Mouse (Mus musculus) heart, embryonic 15.5 days (tissue): Measurements from ENCODE around the gene 2300002M23Rik. TPM values are rescaled to one million over a fixed set of nuclear protein-coding genes. Genes with fewer than 3 reads are reported as not detected.

ENCODE experiments used
- ATAC-seq: fragments of 200-750 bp; cut with Nextera tagmentation; replicated peaks from 2 replicates; pipeline ENCODE4 v1.8.0; 2017; ENCODE audit warnings: low read depth, moderate TSS enrichment; ENCODE audit not compliant: insufficient number of reproducible peaks, insufficient read depth, low FRiP score
- H3K27ac ChIP-seq: fragments of 300-500 bp; sonication (generic); 2 replicates; pipeline ENCODE4 v1.5.1; 2015; ENCODE audit warnings: mild to moderate bottlenecking, inconsistent platforms
- H3K27me3 ChIP-seq: fragments of 300-500 bp; sonication (generic); 2 replicates; pipeline ENCODE4 v1.6.1; 2015; ENCODE audit warnings: inconsistent platforms
- H3K36me3 ChIP-seq: fragments of 300-500 bp; sonication (generic); 2 replicates; pipeline ENCODE4 v1.6.1; 2015; ENCODE audit warnings: mild to moderate bottlenecking, inconsistent platforms
- H3K4me1 ChIP-seq: fragments of 300-500 bp; sonication (generic); replicated peaks from 2 replicates; pipeline ENCODE4 v1.6.1; 2015; ENCODE audit warnings: inconsistent platforms
- H3K4me2 ChIP-seq: fragments of 300-500 bp; sonication (generic); 2 replicates; pipeline ENCODE4 v1.6.1; 2015; ENCODE audit warnings: inconsistent platforms, mild to moderate bottlenecking, moderate library complexity
- H3K4me3 ChIP-seq: fragments of 300-500 bp; sonication (generic); 2 replicates; pipeline ENCODE4 v1.5.1; 2015; ENCODE audit warnings: mild to moderate bottlenecking, inconsistent platforms
- H3K9ac ChIP-seq: fragments of 300-500 bp; sonication (generic); 2 replicates; pipeline ENCODE4 v1.6.1; 2015; ENCODE audit warnings: mild to moderate bottlenecking, inconsistent platforms
- H3K9me3 ChIP-seq: fragments of 300-500 bp; sonication (generic); replicated peaks from 2 replicates; pipeline ENCODE4 v1.6.1; 2016; ENCODE audit warnings: inconsistent platforms
- WGBS: fragments of 180-500 bp; shearing (Covaris S2); methylation state at CpG from one replicate; pipeline ENCODE4 v1.1.7; 2015; ENCODE audit warnings: mixed read lengths; 5-methylcytosine and 5-hydroxymethylcytosine counted together
- polyA plus RNA-seq: library from polyadenylated mRNA; unstranded; fragments of >200 nt; fragmentation: Nextera tagmentation; extraction: Ambion mirVana; gene quantifications from 2 replicates; pipeline ENCODE4 v1.2.1, GENCODE M21; 2015

The 2300002M23Rik gene
- polyA plus RNA-seq, 1 experiment from 2014 or later: not detected

DNA sequence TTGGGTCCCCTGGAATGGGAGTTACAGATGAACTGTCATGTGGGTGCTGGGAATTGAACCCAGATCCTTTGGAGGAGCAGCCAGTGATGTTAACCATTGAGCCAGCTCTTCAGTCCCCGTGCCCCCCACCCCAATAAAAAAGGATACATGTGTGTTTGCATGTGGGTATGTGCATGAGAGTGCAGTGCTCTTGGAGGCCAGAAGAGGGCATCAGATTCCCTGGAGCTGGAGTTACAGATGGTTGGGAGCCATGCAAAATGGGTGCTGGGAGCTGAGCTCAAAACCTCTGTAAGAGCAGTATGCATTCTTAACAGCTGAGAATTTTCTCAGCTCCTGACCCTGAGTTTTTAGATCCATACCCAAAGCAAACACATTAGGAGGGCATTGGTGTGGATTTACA, 20.0 kb downstream of the 2300002M23Rik start:
- 65% methylated on average over 1 of the region's 1 CpGs for WGBS
- H3K9ac ChIP-seq: no peak overlapping the region
- 0 out of 2 replicates have a peak, but pooled peaks cover 4% of the 10 kb centered on the region for H3K9me3 ChIP-seq
- no peak overlapping the region for H3K4me2 ChIP-seq
- H3K36me3 ChIP-seq: no peaks in the 10 kb centered on the region
- H3K4me3 ChIP-seq: no peak overlapping the region
- no peak overlapping the region for H3K27ac ChIP-seq
- 0 out of 2 replicates have a peak, but pooled peaks cover 2% of the 10 kb centered on the region for H3K4me1 ChIP-seq
- no peak for ATAC-seq
- H3K27me3 ChIP-seq: peaks cover 6% of the 10 kb centered on the region; the same call in 1 of the 2 replicates

GRCm38 (mm10) chr17:35588387-35588786, 21.1 kb downstream of the 2300002M23Rik start:
- Histone ChIP-seq H3K9ac (no peak overlapping the region), H3K27ac (no peak overlapping the region), H3K4me3 (no peak overlapping the region), H3K4me1 (0 out of 2 replicates have a peak, but pooled peaks cover 2% of the 10 kb centered on the region), H3K36me3 (no peaks in the 10 kb centered on the region), H3K27me3 (peaks cover 6% of the 10 kb centered on the region; the same call in 1 of the 2 replicates), H3K4me2 (no peak overlapping the region), H3K9me3 (0 out of 2 replicates have a peak, but pooled peaks cover 4% of the 10 kb centered on the region)
- ATAC-seq: no peak
- 29% methylated on average over 4 of the region's 4 CpGs for WGBS

DNA sequence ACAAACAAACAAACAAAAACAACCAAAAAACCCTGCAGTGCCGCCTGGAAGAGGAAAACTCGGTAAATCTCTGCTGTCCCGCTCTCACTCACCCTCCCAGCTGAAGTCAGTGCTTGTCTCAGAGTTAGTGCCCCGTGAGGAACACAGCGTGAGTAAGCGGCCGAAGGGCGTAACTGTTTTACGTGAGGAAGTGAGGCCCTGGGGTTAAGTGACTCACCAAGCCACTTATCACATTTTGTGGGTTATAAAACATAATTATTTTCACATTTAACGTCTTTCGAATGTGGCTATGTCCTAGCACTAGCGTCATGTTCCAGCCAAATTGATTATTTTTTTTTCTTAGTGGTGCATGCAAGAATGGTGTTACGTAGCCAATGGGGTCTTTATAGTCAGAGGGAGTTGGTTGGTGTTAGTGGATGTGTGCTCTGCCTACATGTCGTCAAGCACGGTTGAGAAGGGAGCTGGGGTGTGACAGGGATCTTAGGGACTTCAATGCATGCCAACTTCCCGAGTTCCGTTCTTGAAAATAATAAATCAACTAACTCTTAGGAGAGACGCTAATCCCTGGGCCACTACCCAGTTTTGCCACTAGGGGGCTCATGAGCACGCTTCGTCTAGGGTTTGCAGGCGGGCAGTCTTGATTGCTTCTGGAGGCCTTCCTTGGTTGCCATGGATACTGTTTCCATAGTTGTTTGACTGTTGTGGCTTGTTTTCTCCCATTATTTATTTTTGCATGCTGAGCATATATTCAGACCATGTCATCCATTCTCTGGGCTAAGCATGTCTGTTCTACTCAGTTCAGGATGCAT, 23.4 kb downstream of the 2300002M23Rik start:
- no peak for ATAC-seq
- 45% methylated on average over 21 of the region's 21 CpGs for WGBS
- 0 out of 2 replicates have a peak, but pooled peaks cover 4% of the 10 kb centered on the region for H3K9me3 ChIP-seq

DNA sequence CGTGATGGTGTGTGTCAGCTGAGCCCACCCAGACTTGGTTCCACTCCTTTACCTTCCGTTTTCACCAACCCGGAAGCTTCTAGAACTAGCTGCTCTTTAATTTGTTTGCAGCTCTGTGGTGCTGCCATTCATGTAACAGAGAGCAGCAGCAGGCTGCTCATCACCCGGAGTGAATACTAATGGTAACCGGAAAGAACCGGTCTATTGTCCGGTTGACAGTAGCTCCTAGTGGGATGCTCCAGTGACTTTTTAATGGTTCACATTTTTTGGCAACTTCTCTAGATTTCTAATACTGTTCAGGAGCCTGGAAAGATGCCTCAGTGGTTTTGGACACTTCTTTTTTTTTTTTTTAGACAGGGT, 23.9 kb downstream of the 2300002M23Rik start:
- H3K27me3 ChIP-seq: no peaks in the 10 kb centered on the region
- WGBS: 92% methylated on average over 7 of the region's 7 CpGs
- no peak overlapping the region for H3K27ac ChIP-seq
- 0 out of 2 replicates have a peak, but pooled peaks cover 4% of the 10 kb centered on the region for H3K9me3 ChIP-seq
- no peak for ATAC-seq
- no peak overlapping the region for H3K4me2 ChIP-seq
- H3K36me3 ChIP-seq: no peaks in the 10 kb centered on the region
- H3K4me3 ChIP-seq: no peak overlapping the region
- H3K4me1 ChIP-seq: no peaks in the 10 kb centered on the region
- no peak overlapping the region for H3K9ac ChIP-seq

More for the DNA sequence above, 23.4 kb downstream of the 2300002M23Rik start:
- H3K4me2 ChIP-seq: no peak overlapping the region; the same call in 1 of the 2 replicates
- peaks cover 1% of the 10 kb centered on the region; the same call in 1 of the 2 replicates for H3K27me3 ChIP-seq
- no peak overlapping the region for H3K4me3 ChIP-seq
- no peak overlapping the region for H3K9ac ChIP-seq
- no peaks in the 10 kb centered on the region for H3K36me3 ChIP-seq
- H3K4me1 ChIP-seq: no peaks in the 10 kb centered on the region
- no peak overlapping the region for H3K27ac ChIP-seq

- no peaks in the 10 kb centered on the region for H3K4me1 ChIP-seq
- H3K4me2 ChIP-seq: no peak overlapping the region
- H3K27ac ChIP-seq: no peak overlapping the region
- H3K9me3 ChIP-seq: 0 out of 2 replicates have a peak, but pooled peaks cover 4% of the 10 kb centered on the region
- ATAC-seq: no peak
- WGBS: 84% methylated on average over 15 of the region's 15 CpGs
- H3K36me3 ChIP-seq: no peaks in the 10 kb centered on the region
- no peak overlapping the region for H3K9ac ChIP-seq
- no peak overlapping the region for H3K4me3 ChIP-seq
- H3K27me3 ChIP-seq: no peaks in the 10 kb centered on the region; the same call in 1 of the 2 replicates
These were observed 24.5 kb downstream of the 2300002M23Rik start for GRCm38 (mm10) chr17:35591731-35592130.

DNA sequence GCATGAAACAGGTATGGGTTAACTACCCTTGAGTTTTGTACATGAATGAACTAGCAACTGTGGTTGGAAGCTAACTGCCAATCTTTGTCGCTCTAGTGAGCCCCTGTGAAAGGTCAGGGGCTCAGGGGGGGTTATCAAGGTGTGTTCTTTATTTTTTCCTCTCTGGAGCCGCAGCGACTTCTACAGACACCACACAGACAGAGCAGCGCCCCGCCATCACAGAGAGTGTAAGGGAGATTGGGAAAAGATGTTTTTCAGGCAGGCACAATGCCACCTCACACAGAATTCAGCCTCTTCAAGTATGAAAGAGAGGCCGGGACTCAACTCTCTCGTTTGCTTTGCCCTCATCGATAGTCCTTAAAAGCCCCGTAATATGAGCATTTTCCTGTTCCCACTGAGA, 24.9 kb downstream of the 2300002M23Rik start:
- Histone ChIP-seq H3K27me3 (no peaks in the 10 kb centered on the region; the same call in 1 of the 2 replicates), H3K36me3 (no peaks in the 10 kb centered on the region), H3K9ac (no peak overlapping the region), H3K4me1 (no peaks in the 10 kb centered on the region), H3K27ac (no peak overlapping the region), H3K4me2 (no peak overlapping the region), H3K4me3 (no peak overlapping the region), H3K9me3 (0 out of 2 replicates have a peak, but pooled peaks cover 4% of the 10 kb centered on the region)
- no peak for ATAC-seq
- WGBS: 76% methylated on average over 9 of the region's 9 CpGs

DNA sequence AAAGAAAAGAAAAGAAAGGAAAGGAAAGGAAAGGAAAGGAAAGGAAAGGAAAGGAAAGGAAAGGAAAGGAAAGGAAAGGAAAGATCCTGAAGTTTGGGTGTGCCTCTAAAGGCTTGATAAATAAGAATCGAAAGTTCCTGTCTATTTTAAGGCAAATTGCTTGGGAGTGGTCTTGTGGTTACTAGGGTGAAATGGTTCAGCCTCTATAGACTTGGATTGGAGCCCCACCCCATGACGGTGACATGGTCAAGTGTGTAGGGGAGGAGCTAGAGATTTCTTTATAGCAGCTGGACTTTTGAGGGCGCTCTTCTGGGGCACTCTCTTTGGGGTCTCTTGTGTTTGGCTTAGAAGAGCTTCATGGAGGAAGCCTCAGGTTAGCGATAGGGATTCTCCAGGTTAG, 26.5 kb downstream of the 2300002M23Rik start:
- no peaks in the 10 kb centered on the region for H3K36me3 ChIP-seq
- H3K27ac ChIP-seq: no peak overlapping the region
- no peaks in the 10 kb centered on the region for H3K4me1 ChIP-seq
- 29% methylated on average over 4 of the region's 4 CpGs for WGBS
- H3K9me3 ChIP-seq: no peaks in the 10 kb centered on the region
- no peaks in the 10 kb centered on the region; the same call in 1 of the 2 replicates for H3K27me3 ChIP-seq
- H3K9ac ChIP-seq: no peak overlapping the region
- no peak for ATAC-seq
- H3K4me3 ChIP-seq: no peak overlapping the region
- no peak overlapping the region for H3K4me2 ChIP-seq

DNA sequence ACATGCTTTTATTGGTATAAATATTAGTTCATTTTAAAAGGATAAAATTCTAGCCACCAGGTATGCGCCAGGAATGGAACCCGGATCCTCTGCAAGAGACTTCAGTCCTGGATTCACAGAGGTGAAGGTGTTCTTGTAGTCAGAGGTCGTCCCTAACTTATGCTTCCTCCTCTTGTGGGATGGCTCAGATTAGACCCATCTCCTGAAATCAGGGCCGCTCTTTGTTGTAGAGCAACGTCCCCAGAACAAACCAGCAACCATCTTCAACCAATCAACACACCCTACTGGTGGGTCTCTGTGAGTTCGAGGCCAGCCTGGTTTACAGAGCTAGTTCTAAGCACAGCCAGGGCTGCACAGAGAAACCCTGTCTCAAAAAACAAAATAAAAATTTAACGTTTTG, 27.2 kb downstream of the 2300002M23Rik start:
- no peaks in the 10 kb centered on the region for H3K9me3 ChIP-seq
- H3K27ac ChIP-seq: no peak overlapping the region
- H3K9ac ChIP-seq: no peak overlapping the region
- no peaks in the 10 kb centered on the region; the same call in 1 of the 2 replicates for H3K27me3 ChIP-seq
- no peak for ATAC-seq
- H3K4me3 ChIP-seq: no peak overlapping the region
- no peaks in the 10 kb centered on the region for H3K36me3 ChIP-seq
- 75% methylated on average over 7 of the region's 7 CpGs for WGBS
- no peak overlapping the region for H3K4me2 ChIP-seq
- no peaks in the 10 kb centered on the region for H3K4me1 ChIP-seq

DNA sequence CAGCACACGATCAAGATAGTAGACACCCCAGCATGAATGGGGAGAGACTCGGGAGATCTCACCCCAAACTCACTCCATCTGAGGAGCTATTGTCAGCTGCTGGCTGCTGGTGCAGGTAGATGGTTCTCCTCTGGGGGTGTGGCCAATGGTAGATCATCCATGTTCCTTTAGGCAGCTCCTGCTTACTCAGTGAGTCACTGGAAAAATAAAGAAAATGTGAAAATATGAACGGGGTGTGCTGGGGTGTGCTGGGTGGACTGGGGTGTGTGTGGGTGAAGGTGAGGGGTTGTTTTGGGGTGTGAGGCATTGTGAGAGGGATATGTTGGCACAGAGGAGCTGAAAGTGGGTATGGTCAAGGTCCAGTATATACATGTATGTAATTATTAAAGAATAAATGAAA, 30.1 kb downstream of the 2300002M23Rik start:
- 87% methylated on average over 3 of the region's 3 CpGs for WGBS
- Histone ChIP-seq H3K4me2 (no peak overlapping the region), H3K9me3 (no peaks in the 10 kb centered on the region), H3K27me3 (peaks cover 4% of the 10 kb centered on the region), H3K9ac (no peak overlapping the region), H3K27ac (no peak overlapping the region), H3K4me3 (no peak overlapping the region), H3K36me3 (no peaks in the 10 kb centered on the region), H3K4me1 (no peaks in the 10 kb centered on the region)
- no peak for ATAC-seq

DNA sequence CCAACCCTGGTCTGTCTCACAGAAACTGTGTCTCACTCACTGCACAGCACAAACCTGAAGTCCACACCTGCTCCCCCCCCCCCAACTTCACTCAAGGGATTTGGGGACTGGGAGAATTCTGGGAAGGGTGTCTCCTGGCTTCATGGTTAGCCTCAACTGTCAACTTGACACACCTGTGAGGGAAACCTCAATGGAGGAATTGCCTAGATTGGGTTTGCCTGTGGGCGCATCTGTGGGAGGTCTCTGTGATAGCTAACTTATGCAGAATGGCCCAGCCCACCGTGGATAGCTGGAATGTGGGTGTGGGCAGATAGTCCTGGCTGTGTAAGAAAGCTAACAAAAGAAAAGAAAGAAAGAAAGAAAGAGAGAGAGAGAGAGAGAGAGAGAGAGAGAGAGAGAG, 34.0 kb downstream of the 2300002M23Rik start, which contains the start of gene Sfta2:
Gene Sfta2, plus strand, starts transcription at position 301 of the 400 bp plus-strand sequence.
- no peaks in the 10 kb centered on the region for H3K36me3 ChIP-seq
- ATAC-seq: no peak
- H3K4me1 ChIP-seq: no peaks in the 10 kb centered on the region
- no peak within 1 kb of the TSS for H3K27ac ChIP-seq
- no peak within 1 kb of the TSS for H3K4me2 ChIP-seq
- H3K27me3 ChIP-seq: peaks cover 11% of the 10 kb centered on the region
- no peaks in the 10 kb centered on the region for H3K9me3 ChIP-seq
- 50% methylated on average over 2 of the region's 2 CpGs for WGBS
- H3K4me3 ChIP-seq: no peak within 1 kb of the TSS
- no peak within 1 kb of the TSS for H3K9ac ChIP-seq

DNA sequence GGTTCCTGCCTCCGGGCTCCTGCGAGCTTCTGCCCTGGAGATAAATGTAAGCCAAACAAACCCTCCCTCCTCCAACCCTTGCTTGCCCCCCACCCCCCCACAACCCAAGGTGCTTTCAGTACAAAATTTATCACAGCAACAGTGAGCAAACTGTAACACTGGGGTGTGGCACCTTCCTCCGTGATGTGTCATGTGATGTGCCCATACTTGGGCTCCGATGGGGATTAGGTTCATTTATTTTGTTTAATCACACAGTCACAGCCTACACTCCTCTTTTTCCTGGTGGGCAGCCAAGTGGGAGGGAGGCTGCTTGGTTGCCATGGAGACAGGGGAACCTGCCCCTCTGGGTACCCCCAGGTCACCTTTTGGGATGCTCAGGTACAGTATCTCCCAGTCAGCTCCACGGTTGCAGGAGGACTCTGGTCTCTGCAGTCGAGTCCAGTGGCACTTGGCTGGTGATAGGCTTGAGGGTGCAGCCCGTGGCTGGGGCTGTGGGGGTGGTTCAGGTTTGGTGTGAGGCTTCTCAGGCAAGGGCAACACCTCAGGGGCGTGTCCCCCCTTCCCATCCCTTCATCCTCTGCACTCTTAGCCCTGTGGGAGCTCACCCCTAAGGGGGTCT, 34.6 kb downstream of the 2300002M23Rik start:
- no peak for ATAC-seq
- Histone ChIP-seq H3K4me2 (no peak overlapping the region), H3K4me1 (no peaks in the 10 kb centered on the region), H3K27ac (no peak overlapping the region), H3K9ac (no peak overlapping the region), H3K36me3 (no peaks in the 10 kb centered on the region), H3K27me3 (peaks cover 11% of the 10 kb centered on the region), H3K9me3 (no peaks in the 10 kb centered on the region), H3K4me3 (no peak overlapping the region)
- 40% methylated on average over 8 of the region's 8 CpGs for WGBS
